Mouse (Mus musculus) heart, adult 2 months (tissue): Measurements from ENCODE around the gene Cdkl5. TPM values are rescaled to one million over a fixed set of nuclear protein-coding genes. Genes with fewer than 3 reads are reported as not detected.

ENCODE experiments used
- DNase-seq, 2 experiments: peaks; one replicate each; pipeline ENCODE4 v3.0.0; 2021
- H3K27ac ChIP-seq: fragments of 200-600 bp; 2 replicates; pipeline ENCODE4 v1.8.1; 2022
- H3K27me3 ChIP-seq: fragments of 200-500 bp; 2 replicates; pipeline ENCODE4 v1.6.1; 2012; ENCODE audit warnings: mild to moderate bottlenecking, low read length, inconsistent platforms, mixed read lengths; ENCODE audit not compliant: control insufficient read depth, insufficient read depth
- H3K36me3 ChIP-seq: fragments of 200-500 bp; 2 replicates; pipeline ENCODE4 v1.6.1; 2012; ENCODE audit warnings: low read length, inconsistent platforms; ENCODE audit not compliant: control insufficient read depth, insufficient read depth
- H3K4me1 ChIP-seq: fragments of 200-500 bp; 2 replicates; pipeline ENCODE4 v1.6.1; 2011; ENCODE audit warnings: low read length; ENCODE audit not compliant: control insufficient read depth, insufficient read depth
- H3K4me3 ChIP-seq: fragments of 200-600 bp; 2 replicates; pipeline ENCODE4 v1.8.1; 2022
- H3K79me2 ChIP-seq: fragments of 200-500 bp; replicated peaks from 2 replicates; pipeline ENCODE4 v1.6.1; 2012; ENCODE audit warnings: mild to moderate bottlenecking, inconsistent platforms, low read length, moderate library complexity, mixed read lengths; ENCODE audit not compliant: control insufficient read depth, insufficient read depth
- H3K9ac ChIP-seq: fragments of 200-500 bp; 2 replicates; pipeline ENCODE4 v1.6.1; 2012; ENCODE audit warnings: low read depth, mild to moderate bottlenecking, control low read depth, inconsistent platforms, low read length, mixed read lengths
- CTCF ChIP-seq: fragments of 200-600 bp; IDR thresholded peaks from 2 replicates; pipeline ENCODE4 v1.8.1; 2022; ENCODE audit warnings: antibody characterized with exemption, mild to moderate bottlenecking, moderate library complexity
- EP300 ChIP-seq: fragments of 200-500 bp; IDR thresholded peaks from 2 replicates; pipeline ENCODE4 v1.6.1; 2011; ENCODE audit warnings: low read depth, low read length, control low read depth; ENCODE audit not compliant: insufficient read depth
- POLR2A ChIP-seq: fragments of 200-500 bp; IDR thresholded peaks from 2 replicates; pipeline ENCODE4 v1.6.1; 2011; ENCODE audit warnings: mild to moderate bottlenecking, low read depth, low read length, control low read depth; ENCODE audit not compliant: insufficient read depth
- WGBS: fragments of 180-500 bp; shearing (Covaris S2); methylation state at CpG from one replicate; pipeline ENCODE4 v1.1.7; 2018; 5-methylcytosine and 5-hydroxymethylcytosine counted together
- intact Hi-C: fragments of 180-260 bp; cut with DNase I; formaldehyde crosslinking; loops from one replicate; pipeline ENCODE4 v1.15.1; 2025
- polyA plus RNA-seq: library from polyadenylated mRNA; depleted of rRNA; stranded (reverse); fragments of >200 nt; gene quantifications from 2 replicates; pipeline ENCODE4 v1.2.3, GENCODE M21; 2012
- total RNA-seq, 2 experiments: library from RNA; stranded (reverse); gene quantifications; 2 replicates each; pipeline ENCODE4 v1.2.3; 2021

Cdkl5 gene
- total and polyA plus RNA-seq, 3 experiments: 1.3 to 6.6 (median 5.6) TPM

DNA sequence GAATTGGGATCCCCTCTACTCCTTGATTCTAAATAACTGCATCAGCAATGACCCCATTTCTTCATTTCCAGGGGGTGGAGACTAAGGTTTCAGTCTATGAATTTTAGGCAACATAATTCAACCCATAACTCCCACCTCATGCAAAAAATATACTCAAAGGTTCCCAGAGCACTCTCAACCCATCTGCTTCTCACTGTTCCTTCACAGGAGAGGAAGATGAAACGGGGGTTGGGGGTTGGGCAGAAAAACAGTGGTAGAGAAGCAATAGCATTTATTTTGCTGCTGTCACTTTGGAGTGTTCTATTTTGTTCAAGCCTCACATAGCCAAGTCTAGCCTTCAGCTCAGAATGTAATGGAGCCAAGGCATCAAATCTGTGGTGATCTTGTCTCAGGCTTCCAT is 23.7 kb upstream of the Cdkl5 start:
- no peaks in the 10 kb centered on the region for H3K4me1 ChIP-seq
- no peak for DNase-seq
- intact Hi-C loops: no loop called here
- H3K9ac ChIP-seq: no peak overlapping the region
- no peaks in the 10 kb centered on the region for H3K27me3 ChIP-seq
- H3K27ac ChIP-seq: no peak overlapping the region
- H3K36me3 ChIP-seq: no peaks in the 10 kb centered on the region
- H3K79me2 ChIP-seq: no peaks in the 10 kb centered on the region
- H3K4me3 ChIP-seq: no peak overlapping the region
- 53% methylated on average over 1 of the region's 1 CpGs for WGBS
- TF ChIP-seq POLR2A (no peak), EP300 (no peak), CTCF (no peak)

DNA sequence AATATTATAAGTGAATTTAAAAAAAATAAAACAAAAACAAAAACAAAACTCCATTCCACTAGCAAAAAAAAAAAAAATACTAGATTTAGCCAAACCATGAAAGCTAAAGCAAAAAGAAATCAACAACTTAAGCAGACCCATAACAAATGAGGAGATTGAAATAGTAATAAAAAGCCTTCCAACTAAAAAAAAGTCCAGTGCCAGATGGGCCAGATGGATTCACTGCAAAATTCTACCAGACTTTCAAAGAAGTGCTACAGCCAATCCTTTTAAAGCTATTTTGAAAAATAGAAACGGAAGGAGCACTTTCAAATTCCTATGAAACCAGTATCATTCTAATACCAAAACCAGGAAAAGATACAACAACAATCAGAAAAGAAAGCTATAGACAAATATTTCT is 11.8 kb upstream of the Cdkl5 start:
- Histone ChIP-seq H3K4me3 (no peak overlapping the region), H3K36me3 (no peaks in the 10 kb centered on the region), H3K9ac (no peak overlapping the region), H3K27ac (no peak overlapping the region), H3K79me2 (no peaks in the 10 kb centered on the region), H3K4me1 (no peaks in the 10 kb centered on the region), H3K27me3 (no peaks in the 10 kb centered on the region)
- intact Hi-C loops: no loop called here
- TF ChIP-seq CTCF (no peak), EP300 (no peak), POLR2A (no peak)
- WGBS: 67% methylated on average over 1 of the region's 1 CpGs
- no peak for DNase-seq

GRCm38 (mm10) chrX:160996051-160996450 is 1.5 kb upstream of the Cdkl5 start:
- no peak for DNase-seq
- Histone ChIP-seq H3K27me3 (no peaks in the 10 kb centered on the region), H3K79me2 (no peaks in the 10 kb centered on the region), H3K4me1 (no peaks in the 10 kb centered on the region), H3K4me3 (no peak overlapping the region), H3K27ac (no peak overlapping the region), H3K9ac (no peak overlapping the region), H3K36me3 (no peaks in the 10 kb centered on the region)
- 23% methylated on average over 5 of the region's 5 CpGs for WGBS
- intact Hi-C loops: no loop called here
- TF ChIP-seq CTCF (no peak), POLR2A (no peak), EP300 (no peak)

- H3K4me3 ChIP-seq: peak overlapping the region; percentile 68
- no peaks in the 10 kb centered on the region for H3K79me2 ChIP-seq
- intact Hi-C loops: loop anchor here (2.0 kb wide), 1 partner anchor 228 kb away; no protein-coding TSS in a partner anchor
- DNase-seq: peak in 1 of 2 experiments; percentile 42
- H3K27me3 ChIP-seq: no peaks in the 10 kb centered on the region
- peak overlapping the region; percentile 64 for H3K9ac ChIP-seq
- H3K4me1 ChIP-seq: no peaks in the 10 kb centered on the region
- no peaks in the 10 kb centered on the region for H3K36me3 ChIP-seq
- WGBS: 13% methylated on average over 31 of the region's 31 CpGs
- no peak for TF ChIP-seq EP300
- no peak for TF ChIP-seq CTCF
- TF ChIP-seq POLR2A: no peak
- peak overlapping the region; percentile 49; the same call in 1 of the 2 replicates for H3K27ac ChIP-seq
Observed at GRCm38 (mm10) chrX:160995131-160995667, 695 bp upstream of the Cdkl5 start.

GRCm38 (mm10) chrX:160993749-160994539 is 560 bp downstream of the Cdkl5 start:
- no peak for DNase-seq
- peak overlapping the region; percentile 68 for H3K4me3 ChIP-seq
- TF ChIP-seq CTCF (no peak), POLR2A (no peak), EP300 (no peak)
- peak overlapping the region; percentile 77 for H3K9ac ChIP-seq
- WGBS: 12% methylated on average over 34 of the region's 39 CpGs
- H3K4me1 ChIP-seq: no peaks in the 10 kb centered on the region
- intact Hi-C loops: loop anchor here (2.0 to 5.0 kb wide), 2 partner anchors 227 to 857 kb away; partner anchors contain the start of gene Pdha1
- peak overlapping the region; percentile 58 for H3K27ac ChIP-seq
- H3K36me3 ChIP-seq: no peaks in the 10 kb centered on the region
- H3K79me2 ChIP-seq: no peaks in the 10 kb centered on the region
- no peaks in the 10 kb centered on the region for H3K27me3 ChIP-seq

DNA sequence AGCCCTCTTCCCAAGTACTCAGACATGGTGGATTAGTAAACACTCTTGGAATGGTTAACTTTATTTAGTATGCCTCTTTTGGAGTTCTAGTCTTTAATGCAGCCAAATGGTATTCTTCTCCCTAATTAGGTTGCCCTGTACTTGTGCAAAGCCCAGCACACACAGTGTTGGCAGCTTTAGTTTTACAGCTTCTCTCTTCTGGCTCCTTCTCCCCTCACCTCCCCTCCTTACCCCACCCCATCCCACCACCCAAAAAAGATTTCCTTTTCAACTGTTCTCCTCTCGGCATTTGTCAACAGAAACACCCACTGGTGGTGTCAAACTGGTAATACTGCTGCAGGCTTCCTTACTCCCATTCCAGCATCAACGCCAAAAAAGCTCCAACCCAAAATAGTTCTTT is 1.8 kb downstream of the Cdkl5 start:
- TF ChIP-seq POLR2A (no peak), CTCF (no peak), EP300 (no peak)
- H3K79me2 ChIP-seq: no peaks in the 10 kb centered on the region
- no peak for DNase-seq
- H3K9ac ChIP-seq: no peak overlapping the region
- H3K4me1 ChIP-seq: no peaks in the 10 kb centered on the region
- no peak overlapping the region for H3K27ac ChIP-seq
- intact Hi-C loops: loop anchor here (5.0 kb wide), 1 partner anchor 855 kb away; the partner anchor contains the start of gene Pdha1
- H3K27me3 ChIP-seq: no peaks in the 10 kb centered on the region
- 67% methylated on average over 2 of the region's 2 CpGs for WGBS
- no peaks in the 10 kb centered on the region for H3K36me3 ChIP-seq
- H3K4me3 ChIP-seq: no peak overlapping the region
